Mouse (Mus musculus) cerebellum, adult 9-10 months (tissue): ENCODE measurements around the gene Ptbp3.

ENCODE experiments used
- DNase-seq: peaks from one replicate; pipeline ENCODE4 v3.0.0; 2022

Gene Ptbp3

GRCm38 (mm10) chr4:59553576-59553975, 4.4 kb upstream of the Ptbp3 start:
- DNase-seq = no peak

DNA sequence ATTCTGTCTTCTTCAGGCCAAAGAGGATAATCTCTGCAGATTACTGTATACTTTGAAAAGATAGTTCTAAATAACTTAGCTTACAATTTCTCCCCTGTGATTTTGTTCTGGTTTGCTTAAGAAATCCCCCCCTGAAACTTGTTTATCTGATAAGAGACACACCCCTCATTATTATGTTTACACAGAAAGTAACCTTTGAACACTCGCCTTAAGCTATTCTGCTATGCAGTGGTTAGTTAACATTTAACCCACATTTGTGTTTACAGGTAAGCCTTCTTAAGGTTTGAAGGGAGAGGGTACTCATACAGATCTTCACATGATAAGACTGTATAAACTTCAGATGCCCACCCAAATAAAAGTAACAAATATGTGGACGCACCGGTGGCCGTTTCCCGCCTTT, 3.7 kb upstream of the Ptbp3 start:
- DNase-seq = no peak

- no peak for DNase-seq
These were observed 2.7 kb upstream of the Ptbp3 start for GRCm38 (mm10) chr4:59551901-59552300.

DNA sequence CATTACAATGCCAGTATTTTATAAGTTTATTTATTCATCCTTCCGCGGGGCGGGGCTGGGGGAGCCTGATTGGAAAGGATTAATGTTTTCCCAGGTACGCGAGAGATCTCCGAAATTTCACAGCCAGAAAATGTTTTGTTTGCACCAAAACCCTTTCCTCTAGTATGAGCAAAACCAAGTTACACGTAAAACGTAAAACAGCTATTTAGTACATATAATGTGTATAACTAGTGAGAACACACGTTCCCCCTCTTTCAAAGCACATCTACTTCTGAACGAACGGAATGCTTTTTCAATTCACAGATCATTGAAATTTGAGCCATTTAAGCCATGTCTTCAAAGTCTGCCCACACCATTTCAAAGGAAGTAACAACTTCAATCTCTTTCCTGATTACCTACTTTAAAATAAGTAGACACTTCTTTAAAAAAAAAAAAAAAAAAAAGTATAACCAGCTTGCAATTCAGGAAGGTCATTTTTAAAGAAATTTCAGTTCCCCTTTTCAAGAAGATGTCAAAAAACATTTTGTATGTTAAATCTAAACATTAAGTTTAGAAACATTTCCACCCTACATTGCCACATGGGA, 905 bp upstream of the Ptbp3 start:
- DNase-seq = no peak

DNA sequence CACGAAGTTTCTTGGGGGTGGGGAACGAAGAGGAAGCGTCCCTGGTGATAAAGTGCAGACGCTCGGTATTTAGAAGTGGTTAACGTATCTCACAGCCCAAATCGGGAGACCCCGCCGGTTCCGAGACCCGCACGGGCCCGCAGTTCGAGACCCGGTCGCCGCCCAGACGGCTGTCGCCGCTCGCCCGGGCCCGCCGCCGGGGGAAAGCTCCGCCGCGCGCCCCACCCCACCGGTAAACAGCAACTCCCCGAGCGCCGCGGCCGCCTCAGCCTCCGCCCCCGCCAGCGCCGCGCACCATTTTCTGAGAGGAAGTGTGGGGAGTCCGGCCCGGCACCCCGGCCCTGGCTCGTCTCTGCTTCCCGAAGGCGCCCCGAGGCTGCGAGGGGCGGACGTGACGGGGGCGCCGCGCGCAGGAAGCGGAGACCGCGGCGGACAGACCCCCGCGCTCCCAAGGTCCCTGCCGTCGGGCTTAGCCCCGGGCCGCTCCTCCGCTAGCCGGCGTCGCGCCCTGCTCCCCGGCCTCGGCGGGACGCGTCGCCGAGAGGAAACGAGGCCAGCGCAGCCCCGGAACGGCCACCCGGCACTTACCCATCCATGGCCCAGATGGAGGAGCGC, 497 bp downstream of the Ptbp3 start:
- DNase-seq = peak; percentile 49

DNA sequence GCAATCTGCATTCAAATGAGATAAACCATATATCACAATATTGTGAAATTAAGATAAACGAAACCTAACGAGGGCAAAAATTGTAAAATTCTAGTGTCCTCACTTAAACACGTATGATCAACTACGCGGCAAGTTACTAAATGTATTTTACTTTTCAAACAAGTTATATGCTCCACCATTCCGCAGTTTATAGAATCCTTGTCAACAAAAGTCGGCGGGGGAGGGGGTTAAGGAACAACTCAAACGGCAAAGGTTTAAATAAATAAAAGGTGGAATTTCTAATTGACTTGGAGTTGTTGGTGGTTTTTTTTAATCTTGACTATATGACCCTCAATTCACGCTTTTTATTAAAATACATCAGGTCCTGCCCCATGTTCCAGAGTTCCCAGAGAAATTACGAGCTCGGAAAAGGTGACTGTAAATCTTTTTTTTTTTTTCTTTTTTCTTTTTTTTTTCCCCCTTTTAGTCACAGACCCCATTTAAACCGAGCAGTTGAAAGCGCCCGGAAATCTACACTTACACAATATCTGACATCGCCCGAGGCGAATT, 1.1 kb downstream of the Ptbp3 start:
- DNase-seq = peak; percentile 29

- DNase-seq = peak; percentile 18
These were observed 1.9 kb downstream of the Ptbp3 start for GRCm38 (mm10) chr4:59547136-59547889.

DNA sequence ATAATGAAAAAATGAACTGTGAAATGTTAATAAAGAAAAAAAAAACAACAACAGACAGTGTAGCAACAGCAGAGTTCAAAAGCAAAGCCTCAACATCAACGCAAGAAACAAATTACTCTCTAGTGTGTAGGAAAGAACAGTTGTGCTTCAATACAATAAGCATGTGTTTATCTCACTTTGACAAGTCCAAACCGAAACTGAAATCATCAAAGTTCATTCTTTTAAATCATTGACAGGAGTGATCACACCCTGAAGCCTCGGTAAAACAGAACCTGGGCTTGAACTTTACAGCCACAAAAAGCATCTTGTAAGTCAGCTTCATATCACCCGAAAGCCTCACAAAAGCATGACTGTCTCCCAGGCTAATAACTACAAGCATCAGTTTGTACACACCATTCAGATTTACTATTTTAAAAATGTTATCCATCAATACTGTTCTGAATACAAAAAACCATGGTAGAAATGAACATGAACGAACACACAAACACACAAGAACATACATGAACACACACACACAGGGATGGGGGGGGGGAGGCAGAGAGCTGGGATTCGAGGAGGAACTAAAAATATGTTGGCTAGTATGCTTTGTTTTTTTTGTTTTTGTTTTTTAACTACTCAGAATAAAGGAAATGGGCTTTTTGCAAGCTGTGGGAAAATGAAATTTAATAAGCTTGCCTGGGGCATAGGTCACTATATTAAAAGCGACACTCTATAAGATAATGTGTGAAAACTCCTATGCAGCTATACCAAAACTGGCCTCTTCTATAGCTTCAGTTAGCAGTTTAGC, 2.7 kb downstream of the Ptbp3 start:
- DNase-seq = no peak

DNA sequence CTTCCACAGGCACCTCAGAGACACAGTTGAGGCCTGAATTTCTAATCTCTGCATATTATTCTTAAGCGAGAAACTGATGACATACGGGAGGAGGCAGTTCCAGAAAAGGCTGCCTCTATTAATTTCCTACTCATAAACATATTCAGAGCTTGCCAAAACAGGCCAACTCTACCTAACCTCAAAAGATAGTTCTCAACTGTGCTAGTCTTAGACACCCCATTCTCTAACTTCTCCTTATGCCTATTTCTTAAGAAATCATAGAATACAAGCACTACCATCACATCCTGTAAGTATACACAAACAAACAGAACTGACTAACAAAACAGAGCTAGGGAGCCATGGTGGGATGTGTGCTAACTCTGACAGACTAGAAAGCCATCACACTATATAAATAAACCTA, 4.5 kb downstream of the Ptbp3 start:
- no peak for DNase-seq

DNA sequence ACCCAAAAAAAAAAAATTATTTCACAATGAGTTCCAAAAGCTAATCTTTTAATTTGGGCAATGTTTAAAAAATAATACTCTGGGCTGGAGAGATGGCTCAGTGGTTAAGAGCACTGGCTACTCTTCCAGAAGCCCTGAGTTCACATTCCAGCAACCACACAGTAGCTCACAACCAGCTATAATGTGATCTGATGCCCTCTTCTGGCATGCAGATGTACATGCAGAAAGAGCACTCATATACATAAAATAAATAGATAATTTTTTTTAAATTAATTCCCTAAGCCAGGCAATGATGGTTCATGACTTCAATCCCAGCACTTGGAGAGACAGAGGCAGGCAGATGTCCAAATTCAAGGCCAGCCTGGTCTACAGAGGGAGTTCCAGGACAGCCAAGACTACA, 6.2 kb downstream of the Ptbp3 start:
- DNase-seq = no peak

- DNase-seq = no peak
These were observed 12.9 kb downstream of the Ptbp3 start for GRCm38 (mm10) chr4:59536281-59536680.

DNA sequence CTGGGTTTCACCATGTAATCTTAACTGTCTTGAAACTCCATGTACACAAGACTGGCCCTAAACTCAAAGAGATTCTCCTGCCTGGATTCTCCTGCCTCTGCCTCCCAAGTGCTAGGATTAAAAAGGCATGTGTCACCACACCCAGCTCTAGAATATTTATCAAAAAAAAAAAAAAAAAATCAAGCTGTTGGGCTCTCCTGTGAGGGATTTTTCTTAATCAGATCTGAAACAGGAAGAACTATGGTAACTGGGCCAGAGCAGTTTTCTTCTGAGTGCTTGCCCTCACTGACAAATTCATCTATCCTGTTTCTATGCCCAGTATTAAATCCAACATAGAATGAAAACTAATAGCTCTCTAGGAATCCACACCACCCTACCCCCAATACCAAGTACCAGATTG, 13.5 kb downstream of the Ptbp3 start:
- no peak for DNase-seq

DNA sequence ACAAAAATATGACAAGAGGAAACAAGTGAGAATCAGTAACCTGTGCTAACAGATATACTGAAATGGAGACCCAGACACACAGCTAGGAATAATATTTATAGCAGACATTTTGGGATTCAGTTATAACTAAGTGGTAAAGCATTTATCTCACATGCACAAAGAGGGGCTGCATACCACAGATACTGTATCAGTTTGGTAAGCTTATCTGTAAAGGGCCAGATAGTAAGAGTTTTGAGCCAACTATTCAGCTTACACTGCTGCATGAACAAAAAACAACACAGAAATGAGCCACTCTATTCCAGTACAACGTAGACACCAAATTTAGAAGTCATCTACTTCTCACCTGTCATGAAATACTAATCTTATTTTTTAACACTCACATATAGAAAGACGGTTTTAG, 15.9 kb downstream of the Ptbp3 start:
- no peak for DNase-seq

DNA sequence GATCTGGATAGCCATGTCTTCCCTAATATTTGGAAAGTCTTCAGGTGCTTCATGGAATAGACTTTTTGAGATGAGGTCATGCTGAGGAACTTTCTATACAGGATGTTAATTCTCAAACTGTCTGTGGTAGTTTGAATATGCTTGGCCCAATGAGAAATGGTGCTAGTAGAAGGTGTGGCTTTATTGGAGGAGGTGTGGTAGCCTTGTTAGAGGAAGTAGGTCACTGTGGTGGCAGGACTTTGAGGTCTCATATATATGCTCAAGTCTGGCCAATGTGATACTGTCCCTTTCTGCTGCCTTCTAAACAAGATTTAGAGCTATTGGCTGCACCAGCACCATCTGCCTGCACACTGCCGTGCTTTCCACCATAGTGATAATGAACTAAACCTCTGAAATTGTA, 18.0 kb downstream of the Ptbp3 start:
- DNase-seq = no peak

- DNase-seq = no peak
These were observed 21.7 kb downstream of the Ptbp3 start for GRCm38 (mm10) chr4:59527470-59527869.

DNA sequence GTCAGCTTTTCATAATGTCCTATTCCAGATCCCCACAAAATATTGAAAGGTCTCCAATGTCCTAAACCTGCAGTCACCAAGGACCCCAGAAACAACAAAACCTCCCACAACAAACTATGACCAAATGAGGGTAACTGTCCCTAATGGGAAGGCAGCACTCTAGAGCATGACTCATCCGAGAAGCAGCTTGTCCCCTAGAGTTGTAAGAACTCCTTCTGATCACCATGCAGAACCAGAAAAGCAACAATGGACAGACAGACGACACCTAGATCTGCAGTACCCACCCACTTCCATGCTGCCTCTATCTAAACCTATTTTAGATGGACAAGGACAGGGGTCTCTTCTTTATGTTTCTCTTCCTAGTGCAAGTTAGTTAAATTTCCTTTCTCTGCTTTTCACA, 22.4 kb downstream of the Ptbp3 start:
- no peak for DNase-seq

DNA sequence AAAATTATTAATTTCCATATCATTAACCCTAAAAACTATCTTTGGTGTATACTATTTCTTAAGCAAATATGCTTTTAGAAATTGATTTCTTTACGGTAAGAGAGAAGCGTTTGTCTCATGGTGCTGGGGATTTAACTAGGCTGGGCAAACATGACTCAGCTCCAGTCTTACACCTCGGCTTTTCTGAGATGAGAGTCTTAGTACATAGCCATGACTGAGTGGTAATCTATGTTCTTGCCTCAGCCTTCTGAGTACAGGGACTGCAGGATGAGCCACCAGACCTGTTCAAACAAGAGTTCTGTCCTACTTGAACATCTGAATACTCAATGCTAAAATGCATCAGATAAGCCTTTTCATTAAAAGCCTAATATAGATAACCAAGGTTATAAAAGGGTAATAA, 24.3 kb downstream of the Ptbp3 start:
- no peak for DNase-seq

- DNase-seq = no peak
These were observed 38.8 kb downstream of the Ptbp3 start for GRCm38 (mm10) chr4:59510321-59510720.

GRCm38 (mm10) chr4:59509558-59509957, 39.6 kb downstream of the Ptbp3 start:
- no peak for DNase-seq

DNA sequence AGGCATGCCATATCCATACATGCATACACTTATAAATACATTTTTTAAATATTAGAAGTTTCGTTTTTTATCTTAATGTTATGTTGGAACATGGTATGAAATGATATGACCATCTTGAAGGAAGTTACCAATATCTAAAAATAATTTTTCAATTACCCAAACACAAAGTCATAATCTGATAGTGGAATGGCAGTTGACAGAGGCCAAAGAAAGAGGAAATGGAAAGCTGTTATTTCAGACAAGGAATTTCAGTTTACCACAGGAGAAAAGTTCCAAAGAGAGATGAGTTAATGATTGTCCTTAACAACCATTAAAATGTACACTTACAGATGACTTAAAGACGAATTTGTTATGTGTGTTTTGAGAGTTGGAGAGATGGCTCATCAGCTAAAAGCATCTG, 41.4 kb downstream of the Ptbp3 start:
- DNase-seq = no peak

GRCm38 (mm10) chr4:59506704-59507103, 42.5 kb downstream of the Ptbp3 start:
- no peak for DNase-seq

GRCm38 (mm10) chr4:59505481-59505880, 43.7 kb downstream of the Ptbp3 start:
- DNase-seq = no peak

GRCm38 (mm10) chr4:59491097-59491496, 58.1 kb downstream of the Ptbp3 start:
- DNase-seq = no peak
